Mouse (Mus musculus) thymus, postnatal 0 days (tissue): ENCODE data around the gene Sec24d. TPM values are rescaled to one million over a fixed set of nuclear protein-coding genes. Genes with fewer than 3 reads are reported as not detected.

Experiments used
- DNase-seq: peaks from one replicate; pipeline ENCODE4 v3.0.0-alpha.2; 2015; ENCODE audit warnings: low spot score
- polyA plus RNA-seq: library from polyadenylated mRNA; unstranded; fragments of >200 nt; fragmentation: Nextera tagmentation; extraction: Ambion mirVana; gene quantifications from 2 replicates; pipeline ENCODE4 v1.2.1, GENCODE M21; 2015

Sec24d gene
- polyA plus RNA-seq, 1 experiment from 2014 or later: 24.4 TPM

DNA sequence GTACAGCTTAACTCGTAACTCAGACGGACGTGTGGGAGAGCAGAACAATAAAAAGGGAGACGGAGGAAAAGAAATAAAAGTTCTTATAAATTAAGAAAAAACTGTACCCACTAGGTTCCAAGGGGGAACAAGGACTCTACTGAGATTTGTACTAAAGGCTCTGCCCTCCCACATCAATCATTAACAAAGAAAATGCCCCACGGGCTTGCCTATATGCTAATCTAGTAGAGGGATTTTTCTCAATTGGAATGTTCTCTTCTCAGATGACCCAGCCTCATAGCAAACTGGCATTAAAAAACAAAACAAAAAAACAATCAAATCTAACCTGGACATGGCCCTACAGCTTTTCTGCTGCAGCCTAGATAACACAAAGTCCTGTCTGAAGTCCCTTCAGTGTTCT lies 128.4 kb downstream of the Sec24d start:
- DNase-seq: no peak

DNA sequence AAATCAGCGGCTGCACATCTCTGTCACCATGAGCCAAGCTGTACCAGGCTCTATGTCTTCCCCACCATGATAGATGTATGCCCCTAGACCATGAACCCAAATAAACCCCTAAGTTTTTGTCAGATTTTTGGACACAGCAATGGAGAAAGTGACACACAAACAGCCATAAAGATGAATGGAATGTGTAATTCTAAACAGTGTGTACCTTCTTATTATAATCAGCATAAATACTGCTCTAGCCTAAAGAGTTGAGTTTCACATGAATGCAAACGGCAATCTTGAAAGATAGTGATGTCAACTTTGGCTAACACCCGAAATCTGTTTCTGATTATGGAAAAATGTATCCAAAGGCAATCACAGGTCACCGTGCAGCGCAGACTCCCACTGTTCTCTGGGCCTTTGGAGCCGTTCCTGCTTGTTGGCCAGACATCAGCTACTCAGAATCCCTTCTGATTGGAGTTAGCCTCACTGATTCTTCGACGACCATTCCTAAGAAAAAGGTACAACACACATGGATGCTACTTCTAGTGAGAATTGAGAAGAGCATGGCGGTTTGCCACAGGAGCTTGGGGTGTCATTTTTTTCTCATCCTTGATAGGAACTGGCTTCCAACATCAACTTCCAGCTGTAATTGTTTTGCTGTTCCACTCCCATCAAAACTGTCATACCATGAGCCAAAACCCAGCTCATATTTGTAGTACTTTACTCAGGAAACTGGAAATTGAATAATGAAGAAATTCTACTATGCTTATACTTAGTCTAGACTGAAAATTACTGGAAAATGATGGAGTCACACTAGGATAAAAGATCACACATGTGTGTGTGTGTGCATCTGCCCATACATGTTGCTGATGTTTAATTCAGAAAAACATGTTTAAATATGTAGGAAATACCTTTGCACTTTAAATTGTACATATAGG lies 130.6 kb downstream of the Sec24d start:
- no peak for DNase-seq

DNA sequence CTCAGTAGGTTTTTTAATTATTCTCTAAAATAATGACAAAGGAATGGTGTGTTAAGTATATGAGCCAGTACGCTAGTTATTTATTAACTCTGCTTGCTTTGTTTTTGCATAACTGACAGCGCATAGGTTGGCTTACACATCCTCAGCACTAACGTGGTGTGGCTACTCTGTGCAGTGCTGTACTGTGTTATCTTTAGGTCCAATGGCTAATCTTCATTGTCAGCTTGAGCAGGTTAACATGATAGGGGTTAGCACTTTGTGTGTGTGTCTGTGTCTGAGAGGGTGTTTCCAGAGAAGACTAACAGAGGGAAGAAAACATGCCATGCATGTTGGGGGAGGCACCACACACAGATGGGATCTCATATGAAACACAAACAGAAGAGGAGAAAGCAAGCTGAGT lies 137.7 kb downstream of the Sec24d start:
- DNase-seq: no peak

DNA sequence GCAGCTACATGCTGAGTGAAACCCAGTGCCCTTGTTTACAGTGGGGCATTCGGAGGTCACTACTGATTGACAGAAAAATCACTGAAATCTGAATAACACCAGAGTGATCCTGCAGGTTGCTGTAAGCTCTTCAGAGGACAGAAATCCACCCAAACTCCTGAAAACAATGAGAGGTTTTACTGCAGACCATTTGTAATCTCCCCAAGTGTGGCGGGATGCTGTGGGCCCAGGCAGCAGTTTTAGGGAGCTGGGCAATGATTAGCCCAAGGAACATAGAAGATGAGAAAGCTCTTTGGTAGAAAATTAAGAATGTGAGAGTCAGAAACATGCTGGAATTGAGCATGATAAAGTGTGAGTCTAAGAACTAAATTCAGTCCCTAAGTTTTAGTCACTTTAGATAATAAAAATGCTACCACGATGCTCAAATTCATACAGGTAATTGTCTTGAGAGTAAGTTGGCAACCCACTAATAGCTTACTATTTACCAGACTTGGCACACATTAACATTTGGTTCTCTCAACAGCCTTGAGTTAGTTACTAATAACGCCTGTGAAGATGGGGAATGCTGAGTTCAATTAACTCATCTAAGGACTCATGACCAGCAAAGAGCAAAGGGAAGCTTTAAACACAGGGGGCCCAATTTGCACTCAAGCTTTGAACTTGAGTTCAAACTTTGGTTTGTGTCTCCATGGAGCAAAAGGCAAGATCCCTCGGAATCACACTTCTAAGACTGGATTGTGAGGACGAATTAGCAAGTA lies 144.7 kb downstream of the Sec24d start:
- DNase-seq: no peak

DNA sequence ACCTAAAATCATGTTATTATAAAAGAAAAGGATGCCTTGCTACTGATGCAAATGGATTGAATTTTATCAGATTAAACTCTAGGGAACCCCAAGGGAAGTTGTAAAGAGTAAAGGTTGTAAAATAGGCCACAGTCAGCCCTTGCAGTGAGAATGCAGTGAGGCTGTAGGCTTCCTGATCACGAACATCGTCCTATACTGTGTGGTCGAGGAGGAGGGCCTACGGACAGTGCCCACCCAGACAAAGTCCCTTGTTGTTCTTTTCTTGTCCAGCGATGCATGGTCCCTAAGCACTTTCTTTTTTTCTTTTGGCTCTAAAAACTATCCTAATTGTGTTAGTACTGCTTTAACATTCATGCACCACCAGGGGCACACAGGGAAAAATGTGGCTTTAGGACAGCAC lies 145.9 kb downstream of the Sec24d start:
- no peak for DNase-seq

Other genes with a start within 250 kb of the Sec24d start
- 0.28 TPM in 1 of 2 replicates, not detected in the other for gene Myoz2, start 232.4 kb upstream of the Sec24d start, polyA plus RNA-seq
- gene Synpo2, start 31.3 kb upstream of the Sec24d start, polyA plus RNA-seq: 2.3 and 3.3 TPM in 2 replicates
- 24.8 and 26.5 TPM in 2 replicates for gene Mettl14, start 118.7 kb downstream of the Sec24d start, polyA plus RNA-seq
- 0.32 and 0.48 TPM in 2 replicates for gene Prss12, start 179.5 kb downstream of the Sec24d start, polyA plus RNA-seq